In the genomic region with DNA sequence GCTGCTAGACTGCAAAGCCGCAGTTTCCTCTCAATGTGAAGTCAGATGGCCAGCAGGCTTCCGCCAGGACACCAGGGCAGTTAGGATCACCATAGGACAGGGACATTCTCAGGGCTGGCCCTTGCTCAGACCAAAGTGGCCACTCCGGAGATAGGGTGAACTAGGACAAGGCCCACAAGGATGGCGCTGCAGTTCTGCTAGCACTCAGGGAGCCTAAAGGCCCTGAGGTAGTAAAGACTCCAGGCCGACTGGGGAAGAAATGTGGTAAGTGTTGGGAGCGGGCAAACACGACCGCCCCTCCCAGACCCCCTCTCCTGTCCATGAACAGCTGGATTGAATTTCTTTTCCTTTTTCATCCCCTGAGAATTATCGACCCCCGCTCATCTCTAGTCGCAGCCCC, we compare ENCODE assay signal across 8 mouse cellular contexts.
DNase-seq lines count a peak whose midpoint lies in the region; ATAC-seq and TF ChIP-seq lines count a peak whose summit lies in the region.

No protein-coding gene starts in this region.

- H3K27me3 ChIP-seq in heart, embryonic 14.5 days (ENCODE audit: control insufficient read depth, insufficient read depth, low read length), result peaks cover 67% of the 10 kb centered on the region
- peaks cover 18% of the 10 kb centered on the region for H3K27me3 ChIP-seq in forebrain, embryonic 16.5 days (replicated peaks; ENCODE audit: control insufficient read depth, insufficient read depth, low read length)
- H3K27me3 ChIP-seq in midbrain, embryonic 11.5 days (ENCODE audit: control insufficient read depth, insufficient read depth, low read length), result peaks cover 9% of the 10 kb centered on the region

- peak overlapping the region; percentile 65 for H3K9ac ChIP-seq in heart, embryonic 14.5 days (ENCODE audit: low read length)
- H3K9ac ChIP-seq in forebrain, embryonic 16.5 days (replicated peaks; ENCODE audit: low read depth, low read length), result peak overlapping the region; percentile 73
- H3K9ac ChIP-seq in midbrain, embryonic 11.5 days (ENCODE audit: low read length), result peak overlapping the region; percentile 53

- H3K4me3 ChIP-seq in heart, embryonic 14.5 days (ENCODE audit: control insufficient read depth in 1 of 2, insufficient read depth in 1 of 2, low read depth in 1 of 2, low read length in 2 of 2), result peak overlapping the region; percentile 50 to 58
- H3K4me3 ChIP-seq in bone marrow macrophage, adult 2 months (ENCODE audit: insufficient read depth, low read length), result peak overlapping the region; percentile 34
- H3K4me3 ChIP-seq in forebrain, embryonic 16.5 days (replicated peaks; ENCODE audit: low read length), result peak overlapping the region; percentile 67
- H3K4me3 ChIP-seq in midbrain, embryonic 11.5 days (ENCODE audit: low read depth, low read length), result peak overlapping the region; percentile 58

- no peak for DNase-seq in heart, adult 11 months
- DNase-seq in midbrain, embryonic 11.5 days (ENCODE audit: low spot score, missing footprints), result peak; percentile 91
- DNase-seq in frontal cortex, adult 2 months (ENCODE audit: extremely low spot score in 1 of 2, low spot score in 1 of 2), result no peak
- no peak for DNase-seq in adrenal gland, adult 18-20 months (ENCODE audit: low spot score in 2 of 2)
- no peak for DNase-seq in right cerebral cortex, postnatal 25 days

- no peak for TF ChIP-seq POLR2A in bone marrow macrophage, adult 2 months (IDR thresholded peaks at IDR 0.05; ENCODE audit: borderline replicate concordance, low read depth, low read length)

- ATAC-seq in heart, embryonic 14.5 days (ENCODE audit: insufficient number of reproducible peaks, insufficient read depth, low FRiP score, low read depth), result no peak
- no peak for ATAC-seq in forebrain, embryonic 16.5 days
- ATAC-seq in midbrain, embryonic 11.5 days (ENCODE audit: low FRiP score), result peak; percentile 16; the same call in 1 of the 2 replicates

- H3K9me3 ChIP-seq in heart, embryonic 14.5 days (ENCODE audit: control insufficient read depth, low read length), result no peaks in the 10 kb centered on the region
- no peaks in the 10 kb centered on the region for H3K9me3 ChIP-seq in forebrain, embryonic 16.5 days (ENCODE audit: control insufficient read depth, low read length)
- H3K9me3 ChIP-seq in midbrain, embryonic 11.5 days (ENCODE audit: control insufficient read depth, low read length), result no peaks in the 10 kb centered on the region

- H3K27ac ChIP-seq in heart, embryonic 14.5 days (replicated peaks in 1 of 2; ENCODE audit: control insufficient read depth in 1 of 2, insufficient read depth in 1 of 2, low read depth in 2 of 2, low read length in 2 of 2), result no peak overlapping the region
- H3K27ac ChIP-seq in bone marrow macrophage, adult 2 months (ENCODE audit: insufficient read depth, low read depth, low read length), result no peak overlapping the region
- no peak overlapping the region for H3K27ac ChIP-seq in forebrain, embryonic 16.5 days (ENCODE audit: low read length)
- H3K27ac ChIP-seq in midbrain, embryonic 11.5 days (ENCODE audit: low read depth, low read length), result no peak overlapping the region

- H3K36me3 ChIP-seq in heart, embryonic 14.5 days (ENCODE audit: control insufficient read depth, insufficient read depth, low read length), result no peaks in the 10 kb centered on the region
- H3K36me3 ChIP-seq in forebrain, embryonic 16.5 days (ENCODE audit: control insufficient read depth, insufficient read depth), result no peaks in the 10 kb centered on the region
- no peaks in the 10 kb centered on the region for H3K36me3 ChIP-seq in midbrain, embryonic 11.5 days (ENCODE audit: control insufficient read depth, insufficient read depth, low read length)

- TF ChIP-seq CTCF in bone marrow macrophage, adult 2 months (IDR thresholded peaks at IDR 0.05; ENCODE audit: low read depth, low read length), result no peak

- peak overlapping the region; percentile 95 for H3K4me2 ChIP-seq in heart, embryonic 14.5 days (ENCODE audit: low read length)
- peak overlapping the region; percentile 91 for H3K4me2 ChIP-seq in forebrain, embryonic 16.5 days (ENCODE audit: low read length)
- H3K4me2 ChIP-seq in midbrain, embryonic 11.5 days, result peak overlapping the region; percentile 96

- H3K4me1 ChIP-seq in heart, embryonic 14.5 days (ENCODE audit: control insufficient read depth in 2 of 2, insufficient read depth in 2 of 2, low read length in 2 of 2), result no peaks in the 10 kb centered on the region; a peak in 1 of 4 replicates
- H3K4me1 ChIP-seq in bone marrow macrophage, adult 2 months (ENCODE audit: control insufficient read depth, insufficient read depth, low read length), result no peaks in the 10 kb centered on the region
- peaks cover 12% of the 10 kb centered on the region for H3K4me1 ChIP-seq in forebrain, embryonic 16.5 days (replicated peaks; ENCODE audit: control insufficient read depth, insufficient read depth, low read length)
- H3K4me1 ChIP-seq in midbrain, embryonic 11.5 days (ENCODE audit: control insufficient read depth, insufficient read depth, low read length), result peaks cover 8% of the 10 kb centered on the region; the same call in 1 of the 2 replicates

- WGBS in heart, embryonic 14.5 days, result 12% methylated on average over 11 of the region's 11 CpGs
- 8% methylated on average over 11 of the region's 11 CpGs for WGBS in forebrain, embryonic 16.5 days
- 9% methylated on average over 10 of the region's 11 CpGs for WGBS in midbrain, embryonic 11.5 days
